Mouse (Mus musculus) embryonic facial prominence, embryonic 13.5 days (tissue): ENCODE results near the gene Zfp11. TPM values are rescaled to one million over a fixed set of nuclear protein-coding genes. Genes with fewer than 3 reads are reported as not detected.

Experiments
- polyA plus RNA-seq: library from polyadenylated mRNA; unstranded; fragments of >200 nt; fragmentation: Nextera tagmentation; extraction: Ambion mirVana; gene quantifications from 2 replicates; pipeline ENCODE4 v1.2.1, GENCODE M21; 2015

Zfp11 gene
- polyA plus RNA-seq, 1 experiment from 2014 or later, result 6.0 TPM

Other genes with a start within 250 kb of the Zfp11 start
- 63.9 and 66.3 TPM in 2 replicates for gene Sfswap, start 168.9 kb downstream of the Zfp11 start, polyA plus RNA-seq
- 3.6 and 3.9 TPM in 2 replicates for gene Mmp17, start 85.9 kb downstream of the Zfp11 start, polyA plus RNA-seq
- gene Sept14, start 38.4 kb upstream of the Zfp11 start, polyA plus RNA-seq, result not detected in 2 replicates
- gene Mrps17, start 45.4 kb upstream of the Zfp11 start, polyA plus RNA-seq, result 205 and 223 TPM in 2 replicates
- 112 and 113 TPM in 2 replicates for gene Nipsnap2, start 55.0 kb upstream of the Zfp11 start, polyA plus RNA-seq
- gene Psph, start 117.3 kb upstream of the Zfp11 start, polyA plus RNA-seq, result 30.3 and 33.7 TPM in 2 replicates
- gene Sumf2, start 176.9 kb upstream of the Zfp11 start, polyA plus RNA-seq, result 64.6 and 81.4 TPM in 2 replicates
- gene Chchd2, start 217.4 kb upstream of the Zfp11 start, polyA plus RNA-seq, result 929 and 951 TPM in 2 replicates
- gene Zbed5, start 225.6 kb upstream of the Zfp11 start, polyA plus RNA-seq, result 8.7 and 9.0 TPM in 2 replicates
- 0.24 and 0.39 TPM in 2 replicates for gene Phkg1, start 228.4 kb upstream of the Zfp11 start, polyA plus RNA-seq
- 5.6 and 8.1 TPM in 2 replicates for gene Nupr1l, start 238.4 kb upstream of the Zfp11 start, polyA plus RNA-seq